Mouse (Mus musculus) liver, postnatal 0 days (tissue): ENCODE data around the gene Rtp1. TPM values are rescaled to one million over a fixed set of nuclear protein-coding genes. Genes with fewer than 3 reads are reported as not detected.

Experiments used
- ATAC-seq: fragments of 200-750 bp; cut with Nextera tagmentation; 2 replicates; pipeline ENCODE4 v1.8.0; 2017; ENCODE audit warnings: mild to moderate bottlenecking, moderate library complexity
- DNase-seq: peaks from one replicate; pipeline ENCODE4 v3.0.0-alpha.2; 2016
- H3K27ac ChIP-seq: fragments of 300-500 bp; sonication (generic); 2 replicates; pipeline ENCODE4 v1.5.1; 2014; ENCODE audit warnings: antibody characterized with exemption, moderate library complexity, mild to moderate bottlenecking, low read depth
- H3K27me3 ChIP-seq: fragments of 300-500 bp; sonication (generic); 2 replicates; pipeline ENCODE4 v1.6.1; 2014; ENCODE audit warnings: low read length, control low read depth, mixed read lengths; ENCODE audit not compliant: insufficient read depth
- H3K36me3 ChIP-seq: fragments of 300-500 bp; sonication (generic); replicated peaks from 2 replicates; pipeline ENCODE4 v1.6.1; 2014; ENCODE audit warnings: mild to moderate bottlenecking, control low read depth, low read length, moderate library complexity, mixed read lengths; ENCODE audit not compliant: insufficient read depth
- H3K4me1 ChIP-seq: fragments of 300-500 bp; sonication (generic); 2 replicates; pipeline ENCODE4 v1.6.1; 2014; ENCODE audit warnings: antibody characterized with exemption, mild to moderate bottlenecking, control low read depth; ENCODE audit not compliant: insufficient read depth
- H3K4me2 ChIP-seq: fragments of 300-500 bp; sonication (generic); 2 replicates; pipeline ENCODE4 v1.6.1; 2014; ENCODE audit warnings: low read depth, mild to moderate bottlenecking, low read length, moderate library complexity, mixed read lengths
- H3K4me3 ChIP-seq: fragments of 300-500 bp; sonication (generic); 2 replicates; pipeline ENCODE4 v1.5.1; 2014; ENCODE audit warnings: low read depth, low read length
- H3K9ac ChIP-seq: fragments of 300-500 bp; sonication (generic); replicated peaks from 2 replicates; pipeline ENCODE4 v1.6.1; 2014; ENCODE audit warnings: mild to moderate bottlenecking, moderate library complexity
- H3K9me3 ChIP-seq: fragments of 300-500 bp; sonication (generic); 2 replicates; pipeline ENCODE4 v1.6.1; 2016; ENCODE audit warnings: mild to moderate bottlenecking, control low read depth, low read length, mixed read lengths
- CTCF ChIP-seq: sonication (generic); IDR thresholded peaks from 2 replicates; pipeline ENCODE4 v1.5.1; 2016; ENCODE audit warnings: antibody characterized with exemption, low read depth
- EP300 ChIP-seq: IDR thresholded peaks from 2 replicates; pipeline ENCODE4 v1.6.1; 2016; ENCODE audit warnings: antibody characterized with exemption, low read depth, mild to moderate bottlenecking
- WGBS: fragments of 180-500 bp; shearing (Covaris S2); extraction: QIAGEN DNeasy Blood & Tissue Kit; methylation state at CpG from one replicate; pipeline ENCODE4 v1.1.7; 2014; ENCODE audit not compliant: insufficient replicate concordance; 5-methylcytosine and 5-hydroxymethylcytosine counted together
- polyA plus RNA-seq: library from polyadenylated mRNA; unstranded; fragments of >200 nt; fragmentation: Nextera tagmentation; extraction: Ambion mirVana; gene quantifications from 2 replicates; pipeline ENCODE4 v1.2.1, GENCODE M21; 2015

Rtp1 gene
- polyA plus RNA-seq = not detected in 2 replicates

DNA sequence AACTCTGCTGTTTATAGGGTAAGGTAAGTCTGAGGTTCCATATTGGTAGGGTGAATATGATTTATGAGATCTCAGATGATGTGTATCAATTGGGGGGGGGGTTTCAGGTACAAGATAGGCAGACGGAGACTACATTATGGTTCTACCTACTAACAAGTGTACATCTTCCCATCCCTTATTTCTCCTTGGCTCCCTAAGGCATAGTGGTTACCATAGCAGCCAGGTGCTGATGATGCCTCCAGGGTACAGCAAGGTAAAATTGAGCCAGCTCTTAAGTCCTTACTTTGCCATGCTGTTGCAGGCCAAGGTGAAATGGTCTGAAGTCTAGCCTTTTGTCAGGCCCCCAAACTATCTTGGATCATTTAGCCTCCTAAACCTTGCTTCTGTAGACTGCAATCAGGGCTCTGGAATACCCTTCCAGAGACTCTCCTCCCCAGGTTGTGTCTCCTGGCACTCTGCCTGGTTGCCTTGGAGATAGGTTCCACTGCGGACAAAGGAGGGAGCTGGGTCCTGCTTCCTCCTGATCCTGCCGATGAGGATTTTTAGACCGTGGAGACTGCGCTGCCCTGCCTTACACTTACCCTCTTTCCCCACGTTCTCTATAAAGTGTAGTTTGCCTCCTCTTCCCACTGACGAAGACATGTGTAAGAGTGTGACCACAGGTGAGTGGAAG, at the start of gene Rtp1:
Gene Rtp1, plus strand, starts transcription at position 487 of the 673 bp plus-strand sequence.
- Histone ChIP-seq H3K4me2 (no peak within 1 kb of the TSS), H3K4me3 (no peak within 1 kb of the TSS), H3K27me3 (no peaks in the 10 kb centered on the region), H3K9ac (no peak within 1 kb of the TSS), H3K9me3 (no peaks in the 10 kb centered on the region), H3K27ac (no peak within 1 kb of the TSS), H3K4me1 (no peaks in the 10 kb centered on the region), H3K36me3 (no peaks in the 10 kb centered on the region)
- DNase-seq = no peak
- 69% methylated on average over 7 of the region's 7 CpGs for WGBS
- no peak for ATAC-seq
- no peak for TF ChIP-seq EP300
- TF ChIP-seq CTCF = no peak

DNA sequence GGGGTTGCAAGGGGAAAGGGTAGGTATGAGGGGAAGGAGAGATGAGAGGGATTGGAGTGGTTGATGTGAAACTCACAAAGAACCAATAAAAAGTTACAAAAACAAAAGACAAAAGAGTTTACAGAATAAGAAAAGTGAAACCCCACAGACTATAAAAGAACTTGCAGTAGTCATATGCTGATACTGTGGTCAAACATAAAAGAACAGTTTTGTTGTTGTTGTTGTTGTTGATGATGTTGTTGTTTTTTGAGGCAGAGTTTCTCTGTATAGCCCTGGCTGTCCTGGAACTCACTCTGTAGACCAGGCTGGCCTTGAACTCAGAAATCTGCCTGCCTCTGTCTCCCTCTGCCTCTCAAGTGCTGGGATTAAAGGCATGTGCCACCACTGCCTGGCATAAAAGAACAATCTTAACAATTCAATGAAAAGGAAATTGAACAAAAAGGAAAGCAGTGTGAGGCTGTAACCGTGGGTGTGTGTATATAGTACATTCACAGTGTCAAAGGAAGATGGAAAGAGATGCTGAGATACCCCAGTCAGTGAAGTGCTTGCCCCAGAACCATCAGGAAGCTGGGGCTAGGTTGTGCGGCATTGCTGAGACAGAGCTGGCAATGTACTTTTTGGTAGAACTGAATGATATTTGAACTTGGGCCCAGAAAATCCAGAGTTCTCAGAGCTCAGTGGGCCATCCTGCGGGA, 49.2 kb upstream of the Rtp1 start:
- Histone ChIP-seq H3K27me3 (no peaks in the 10 kb centered on the region), H3K36me3 (no peaks in the 10 kb centered on the region), H3K4me2 (no peak overlapping the region), H3K4me1 (no peaks in the 10 kb centered on the region), H3K4me3 (no peak overlapping the region), H3K9ac (no peak overlapping the region), H3K27ac (no peak overlapping the region), H3K9me3 (no peaks in the 10 kb centered on the region)
- DNase-seq (no peak), ATAC-seq (no peak)
- 72% methylated on average over 3 of the region's 3 CpGs for WGBS
- no peak for TF ChIP-seq EP300
- TF ChIP-seq CTCF = no peak

DNA sequence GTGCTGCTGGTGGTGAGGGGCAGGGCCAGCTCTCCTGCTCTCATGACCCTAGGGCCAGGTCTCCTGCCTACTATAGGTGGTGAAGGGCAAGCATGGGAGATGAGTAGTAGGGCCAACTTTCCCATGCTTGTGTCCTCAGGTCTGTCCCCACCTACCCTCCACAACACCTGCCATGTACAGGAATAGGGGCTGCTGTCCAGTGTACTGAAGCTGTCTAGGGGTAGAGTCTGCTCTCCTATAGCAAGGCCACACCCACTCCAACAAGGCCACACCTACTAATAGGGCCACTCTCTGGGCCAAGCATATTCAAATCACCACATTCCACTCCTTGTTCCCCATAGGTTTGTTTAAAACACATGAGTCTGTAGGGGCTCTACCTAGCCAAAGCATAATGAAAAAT, 44.6 kb upstream of the Rtp1 start:
- no peak overlapping the region for H3K4me2 ChIP-seq
- no peak overlapping the region for H3K4me3 ChIP-seq
- H3K27ac ChIP-seq = no peak overlapping the region

DNA sequence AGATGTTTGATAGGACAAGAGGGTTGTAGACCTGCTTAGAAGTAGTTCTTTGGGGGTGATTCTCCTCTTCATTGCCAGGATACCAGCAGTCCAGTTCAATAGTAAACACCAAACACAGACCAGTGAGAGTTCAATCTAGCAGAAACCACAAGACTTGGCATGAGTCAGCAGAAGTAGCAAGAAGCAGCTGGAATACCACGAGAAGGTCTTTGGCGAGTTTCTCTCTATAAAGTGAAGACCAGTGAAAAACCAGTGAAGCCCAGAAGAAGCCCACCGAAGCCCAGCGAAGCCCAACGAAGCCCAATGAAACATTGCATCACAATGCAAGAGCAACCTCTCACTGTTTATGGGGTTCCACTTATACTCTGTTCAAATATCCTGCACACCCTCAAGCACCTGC, 31.0 kb upstream of the Rtp1 start:
- 56% methylated on average over 5 of the region's 5 CpGs for WGBS
- no peak overlapping the region for H3K9ac ChIP-seq
- H3K4me2 ChIP-seq = no peak overlapping the region
- ATAC-seq = no peak
- no peaks in the 10 kb centered on the region for H3K36me3 ChIP-seq
- no peaks in the 10 kb centered on the region for H3K27me3 ChIP-seq
- H3K4me1 ChIP-seq = no peaks in the 10 kb centered on the region
- TF ChIP-seq EP300 = no peak
- TF ChIP-seq CTCF = no peak
- no peak overlapping the region for H3K4me3 ChIP-seq
- H3K27ac ChIP-seq = no peak overlapping the region
- H3K9me3 ChIP-seq = no peaks in the 10 kb centered on the region
- no peak for DNase-seq

More for the DNA sequence above, 44.6 kb upstream of the Rtp1 start:
- TF ChIP-seq EP300 (no peak), CTCF (no peak)
- H3K9ac ChIP-seq = no peak overlapping the region
- ATAC-seq (no peak), DNase-seq (no peak)
- H3K36me3 ChIP-seq = no peaks in the 10 kb centered on the region
- peaks cover 3% of the 10 kb centered on the region; the same call in 1 of the 2 replicates for H3K9me3 ChIP-seq
- no peaks in the 10 kb centered on the region for H3K27me3 ChIP-seq
- no peaks in the 10 kb centered on the region for H3K4me1 ChIP-seq

DNA sequence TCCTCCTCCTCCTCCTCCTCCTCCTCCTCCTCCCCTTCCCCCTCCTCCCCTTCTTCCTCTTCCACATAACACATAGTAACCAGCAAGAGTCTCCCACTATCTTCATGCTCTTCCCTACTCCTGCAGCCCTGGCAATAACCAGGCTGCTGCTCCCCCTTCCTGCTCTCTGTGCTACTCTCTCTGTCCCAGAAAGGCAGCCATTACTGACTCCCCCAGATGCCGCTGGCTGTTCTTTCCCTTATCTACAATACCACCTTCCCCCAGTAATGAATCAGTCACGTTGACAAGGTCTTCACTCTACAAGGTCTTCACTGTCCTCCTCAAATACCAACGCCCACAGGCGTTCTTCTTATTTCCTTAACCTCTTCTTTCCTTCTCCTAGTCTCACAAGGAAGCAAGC, 27.5 kb upstream of the Rtp1 start:
- H3K9ac ChIP-seq = no peak overlapping the region
- no peaks in the 10 kb centered on the region for H3K27me3 ChIP-seq
- no peaks in the 10 kb centered on the region for H3K4me1 ChIP-seq
- peak; percentile 38; the same call in 1 of the 2 replicates for ATAC-seq
- no peaks in the 10 kb centered on the region for H3K36me3 ChIP-seq
- WGBS = 26% methylated on average over 4 of the region's 4 CpGs
- DNase-seq = no peak
- TF ChIP-seq EP300 = no peak
- no peak for TF ChIP-seq CTCF
- H3K4me3 ChIP-seq = no peak overlapping the region
- no peak overlapping the region for H3K4me2 ChIP-seq
- no peak overlapping the region for H3K27ac ChIP-seq
- H3K9me3 ChIP-seq = no peaks in the 10 kb centered on the region

DNA sequence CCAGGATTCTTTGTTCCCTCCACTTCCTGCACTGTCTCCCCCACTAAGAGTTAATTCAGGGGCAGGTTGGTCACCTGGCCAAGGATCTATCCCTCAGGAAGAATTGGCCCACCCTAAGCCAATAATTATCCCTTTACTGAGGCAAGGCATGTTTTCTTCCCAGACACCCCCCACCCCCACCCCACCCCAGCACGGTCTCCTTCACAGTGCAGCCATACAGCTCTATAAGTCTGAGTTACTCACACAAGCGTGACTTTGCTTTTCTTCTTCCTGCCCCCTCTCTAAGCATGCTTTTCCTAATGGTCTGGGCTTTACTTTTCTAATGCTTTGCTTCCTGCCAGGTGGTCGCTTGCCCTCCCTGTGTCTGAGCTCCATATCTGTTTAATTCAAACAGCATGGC, 27.0 kb upstream of the Rtp1 start:
- no peak overlapping the region for H3K4me3 ChIP-seq
- 42% methylated on average over 3 of the region's 3 CpGs for WGBS
- TF ChIP-seq CTCF (no peak), EP300 (no peak)

More for the DNA sequence above, 27.0 kb upstream of the Rtp1 start:
- Histone ChIP-seq H3K27ac (no peak overlapping the region), H3K4me2 (no peak overlapping the region), H3K4me1 (no peaks in the 10 kb centered on the region), H3K27me3 (no peaks in the 10 kb centered on the region), H3K9ac (no peak overlapping the region), H3K9me3 (no peaks in the 10 kb centered on the region), H3K36me3 (no peaks in the 10 kb centered on the region)
- DNase-seq = no peak
- no peak for ATAC-seq
